Mouse (Mus musculus) E14TG2a.4 (cell line): ENCODE data around the gene Rab29.

Source experiments
- H3K27me3 ChIP-seq: 2 replicates; pipeline ENCODE4 v1.6.1; 2014; ENCODE audit warnings: low read length, control low read depth; ENCODE audit not compliant: insufficient read depth
- H3K36me3 ChIP-seq: 2 replicates; pipeline ENCODE4 v1.6.1; 2014; ENCODE audit warnings: low read length, control low read depth; ENCODE audit not compliant: insufficient read depth
- H3K4me1 ChIP-seq: replicated peaks from 2 replicates; pipeline ENCODE4 v1.6.1; 2014; ENCODE audit warnings: low read depth, low read length, control low read depth
- H3K4me3 ChIP-seq: replicated peaks from 2 replicates; pipeline ENCODE4 v1.5.1; 2014; ENCODE audit warnings: mild to moderate bottlenecking, low read length
- H3K9me3 ChIP-seq: 2 replicates; pipeline ENCODE4 v1.6.1; 2014; ENCODE audit warnings: low read length, control low read depth
- CTCF ChIP-seq: conservative IDR thresholded peaks from 2 replicates; pipeline ENCODE4 v1.5.1; 2014; ENCODE audit warnings: low read length
- NANOG ChIP-seq: IDR thresholded peaks from 2 replicates; pipeline ENCODE4 v1.6.1; 2014; ENCODE audit warnings: borderline replicate concordance, low read length, mixed read lengths
- POU5F1 ChIP-seq: IDR thresholded peaks from 2 replicates; pipeline ENCODE4 v1.6.1; 2014; ENCODE audit warnings: low read length, borderline replicate concordance

Gene Rab29

DNA sequence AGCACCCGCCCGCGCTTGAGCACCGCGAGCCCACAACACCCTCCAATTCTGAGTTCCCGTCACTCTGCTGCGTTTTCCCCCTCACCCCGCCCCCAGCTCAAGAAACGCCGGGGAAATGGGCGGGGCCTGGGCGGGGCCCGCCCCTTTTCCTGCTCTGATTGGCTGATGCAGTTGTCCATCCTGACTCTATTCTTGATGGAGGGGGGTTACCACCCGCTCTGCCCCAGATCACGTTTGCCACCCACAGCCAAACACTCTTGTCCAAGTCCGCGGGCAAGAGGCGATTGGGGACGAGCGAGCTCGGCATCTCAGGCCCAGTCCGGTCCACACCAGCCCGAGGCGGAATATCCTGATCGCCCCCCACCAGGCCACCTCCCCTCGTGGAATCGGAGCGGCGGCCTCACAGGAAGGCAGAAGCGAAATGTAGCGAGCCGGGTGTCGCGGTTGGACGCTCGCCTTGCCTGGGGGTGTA lies 39.2 kb upstream of the Rab29 start:
- Histone ChIP-seq H3K9me3 (no peaks in the 10 kb centered on the region), H3K36me3 (peaks cover 37% of the 10 kb centered on the region), H3K4me1 (peaks cover 84% of the 10 kb centered on the region), H3K4me3 (peak overlapping the region; percentile 96), H3K27me3 (no peaks in the 10 kb centered on the region)
- TF ChIP-seq NANOG (no peak), CTCF (no peak), POU5F1 (no peak)

DNA sequence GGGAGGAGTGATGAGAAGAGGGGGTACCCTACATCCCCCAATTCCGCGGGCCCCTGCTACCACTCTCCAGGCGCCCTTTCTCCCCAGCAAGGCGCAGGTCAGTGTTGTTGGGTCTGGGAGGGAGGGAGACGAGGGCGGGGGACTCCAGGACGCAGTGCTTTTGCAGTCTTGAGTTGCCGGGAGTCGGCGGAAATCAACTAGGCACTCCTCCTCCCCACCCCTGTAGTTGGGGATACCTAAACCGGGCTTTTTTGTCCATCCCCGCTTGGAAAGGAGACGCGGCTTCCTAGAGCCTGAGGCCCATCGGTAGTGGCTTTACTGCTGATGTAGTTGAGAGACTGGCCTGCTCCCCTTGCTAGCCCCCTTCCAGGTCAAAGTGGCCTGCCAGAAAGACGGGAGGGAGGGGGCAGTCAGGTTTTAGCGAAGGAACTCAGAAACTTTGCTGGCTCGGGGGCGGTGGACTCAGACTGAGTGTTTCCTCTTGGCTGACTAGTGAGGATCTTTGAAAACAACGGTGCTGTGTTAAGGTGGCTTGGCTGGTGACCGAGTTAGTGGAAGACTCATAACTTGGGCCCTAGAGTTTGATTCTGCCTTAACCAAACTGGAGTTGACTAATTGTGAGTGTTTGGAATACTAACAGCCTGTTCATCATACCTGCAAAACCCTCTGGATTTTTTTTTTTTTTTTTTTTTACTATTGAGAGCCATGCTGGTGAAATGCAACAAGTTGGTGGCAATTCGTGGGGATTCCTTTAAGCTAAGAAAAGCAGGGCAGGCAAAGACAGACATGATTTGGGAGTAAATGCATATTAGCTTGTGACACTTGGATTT lies 38.5 kb upstream of the Rab29 start:
- TF ChIP-seq NANOG (no peak), CTCF (no peak)
- peak overlapping the region; percentile 96 for H3K4me3 ChIP-seq
- peaks cover 43% of the 10 kb centered on the region for H3K36me3 ChIP-seq
- peaks cover 83% of the 10 kb centered on the region for H3K4me1 ChIP-seq
- H3K27me3 ChIP-seq = no peaks in the 10 kb centered on the region
- no peaks in the 10 kb centered on the region for H3K9me3 ChIP-seq

DNA sequence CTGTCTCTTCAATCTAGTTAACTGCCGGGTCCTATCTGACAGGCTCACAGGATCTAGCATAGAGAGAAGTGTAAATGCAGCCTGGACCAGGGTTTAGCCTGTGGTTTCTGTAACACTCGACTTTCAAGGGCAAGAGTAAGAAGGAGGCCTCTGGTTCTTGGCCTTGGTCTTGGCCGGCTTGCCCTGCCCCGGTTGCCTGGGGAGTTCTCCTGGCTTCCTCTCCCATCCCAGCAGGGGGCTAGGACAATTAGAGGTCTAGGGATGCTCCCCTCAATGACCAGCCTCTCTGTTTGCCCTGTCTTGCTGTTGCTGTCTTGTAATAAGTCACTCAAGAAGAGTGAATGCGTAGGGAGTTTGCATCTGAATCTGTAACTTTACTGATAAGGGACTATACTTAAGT lies 37.7 kb upstream of the Rab29 start:
- Histone ChIP-seq H3K9me3 (no peaks in the 10 kb centered on the region), H3K4me1 (peaks cover 83% of the 10 kb centered on the region)

DNA sequence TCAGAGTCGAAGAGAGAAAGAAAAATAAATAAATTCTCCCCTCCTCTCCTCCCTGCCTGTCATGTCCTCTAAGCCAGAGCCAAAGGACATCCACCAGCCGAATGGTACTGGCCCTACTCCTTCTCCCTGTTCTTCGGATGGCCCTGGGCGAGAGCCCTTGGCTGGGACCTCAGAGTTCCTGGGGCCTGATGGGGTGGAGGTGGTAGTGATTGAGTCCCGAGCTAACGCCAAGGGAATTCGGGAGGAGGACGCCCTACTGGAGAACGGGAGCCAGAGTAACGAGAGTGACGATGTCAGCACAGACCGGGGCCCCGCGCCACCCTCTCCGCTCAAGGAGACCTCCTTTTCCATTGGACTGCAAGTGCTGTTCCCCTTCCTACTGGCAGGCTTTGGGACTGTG lies 36.5 kb upstream of the Rab29 start:
- Histone ChIP-seq H3K9me3 (no peaks in the 10 kb centered on the region), H3K4me3 (0 out of 2 replicates have a peak overlapping the region, but pooled peaks have one; percentile 7), H3K27me3 (no peaks in the 10 kb centered on the region), H3K36me3 (peaks cover 64% of the 10 kb centered on the region), H3K4me1 (peaks cover 86% of the 10 kb centered on the region)
- no peak for TF ChIP-seq POU5F1
- no peak for TF ChIP-seq NANOG
- TF ChIP-seq CTCF = no peak

More for the DNA sequence above, 37.7 kb upstream of the Rab29 start:
- H3K4me3 ChIP-seq = peak overlapping the region; percentile 96
- H3K36me3 ChIP-seq = peaks cover 51% of the 10 kb centered on the region
- no peaks in the 10 kb centered on the region for H3K27me3 ChIP-seq
- TF ChIP-seq CTCF = no peak
- TF ChIP-seq POU5F1 = no peak

DNA sequence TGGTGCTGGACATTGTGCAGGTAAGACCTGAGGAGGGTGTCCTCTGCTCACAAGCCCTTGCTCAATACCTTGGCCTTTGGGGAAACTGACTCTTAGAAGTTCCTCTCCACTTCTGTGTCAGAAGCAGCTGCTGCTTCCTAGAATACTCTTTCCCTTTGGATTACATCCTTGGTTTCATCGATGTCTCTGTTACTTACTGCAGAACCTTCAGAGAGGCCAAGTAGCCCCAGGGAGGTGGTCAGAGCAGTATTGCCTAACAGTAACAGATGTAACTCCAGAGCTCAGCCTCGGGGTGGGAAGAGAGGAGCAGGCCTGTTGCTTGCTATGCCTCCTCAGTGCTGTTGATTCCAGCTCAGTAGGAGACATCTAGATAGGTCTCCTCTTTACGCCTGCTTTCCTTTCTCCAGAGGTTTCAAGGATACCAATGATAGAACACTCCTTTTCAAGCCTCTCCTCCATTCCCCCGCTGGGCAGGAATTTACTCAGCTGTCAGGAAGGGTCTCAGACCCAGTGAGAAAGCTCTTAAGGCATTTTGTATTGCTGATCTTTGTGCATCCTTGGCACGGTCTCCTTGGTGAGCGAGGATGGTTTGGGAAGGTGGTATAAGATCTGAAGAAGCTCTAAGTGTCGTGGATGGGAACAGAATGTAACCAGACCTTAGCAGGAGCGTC lies 35.9 kb upstream of the Rab29 start:
- peaks cover 85% of the 10 kb centered on the region for H3K4me1 ChIP-seq
- H3K9me3 ChIP-seq = no peaks in the 10 kb centered on the region
- TF ChIP-seq CTCF = no peak
- no peak for TF ChIP-seq POU5F1
- no peak for TF ChIP-seq NANOG
- peaks cover 69% of the 10 kb centered on the region for H3K36me3 ChIP-seq
- H3K27me3 ChIP-seq = no peaks in the 10 kb centered on the region
- 0 out of 2 replicates have a peak overlapping the region, but pooled peaks have one; percentile 7 for H3K4me3 ChIP-seq

DNA sequence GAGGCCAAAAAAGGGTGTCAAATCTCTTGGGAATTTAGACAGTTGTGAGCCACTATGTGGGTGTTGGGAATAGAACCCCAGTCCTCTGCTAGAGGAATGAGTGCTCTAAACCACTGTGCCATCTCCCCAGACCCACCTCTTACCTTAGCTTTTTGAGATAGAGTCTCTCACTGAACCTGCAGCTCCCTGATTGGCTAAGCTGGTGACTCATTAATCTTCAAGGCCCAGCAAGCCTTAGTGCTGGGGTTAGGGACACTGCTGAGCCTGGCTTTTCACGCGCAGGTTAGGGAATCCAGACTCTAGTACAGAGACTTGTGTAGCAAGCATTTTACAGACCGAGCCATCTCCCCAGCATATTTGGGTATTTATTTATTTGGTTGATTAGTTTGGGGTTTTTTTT lies 30.0 kb upstream of the Rab29 start:
- Histone ChIP-seq H3K9me3 (no peaks in the 10 kb centered on the region), H3K27me3 (no peaks in the 10 kb centered on the region), H3K36me3 (peaks cover 99% of the 10 kb centered on the region), H3K4me3 (no peak overlapping the region), H3K4me1 (peaks cover 78% of the 10 kb centered on the region)
- TF ChIP-seq POU5F1 (no peak), NANOG (no peak), CTCF (no peak)

DNA sequence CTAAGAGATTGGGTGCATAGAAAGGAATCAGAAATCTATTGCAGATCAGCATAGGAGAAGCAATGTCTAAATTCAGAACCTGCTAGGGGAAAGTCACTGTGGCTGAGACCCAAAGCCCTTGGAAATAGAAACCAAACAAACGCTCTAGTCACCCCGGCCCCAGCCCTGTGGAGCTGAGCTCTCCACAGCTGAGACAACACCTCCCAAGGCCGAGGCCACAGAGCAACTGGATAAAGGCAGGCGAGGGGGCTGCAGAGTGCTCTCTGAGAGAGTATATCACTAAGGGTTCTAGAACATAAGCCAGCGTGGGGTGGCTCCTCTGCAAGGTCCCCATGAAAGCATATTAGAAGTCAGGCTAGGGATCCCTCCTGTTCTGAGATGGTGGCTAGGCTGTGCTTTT lies 28.5 kb upstream of the Rab29 start:
- Histone ChIP-seq H3K4me1 (peaks cover 68% of the 10 kb centered on the region), H3K27me3 (no peaks in the 10 kb centered on the region), H3K4me3 (no peak overlapping the region), H3K36me3 (peaks cover 100% of the 10 kb centered on the region), H3K9me3 (no peaks in the 10 kb centered on the region)
- no peak for TF ChIP-seq CTCF
- no peak for TF ChIP-seq POU5F1
- no peak for TF ChIP-seq NANOG

DNA sequence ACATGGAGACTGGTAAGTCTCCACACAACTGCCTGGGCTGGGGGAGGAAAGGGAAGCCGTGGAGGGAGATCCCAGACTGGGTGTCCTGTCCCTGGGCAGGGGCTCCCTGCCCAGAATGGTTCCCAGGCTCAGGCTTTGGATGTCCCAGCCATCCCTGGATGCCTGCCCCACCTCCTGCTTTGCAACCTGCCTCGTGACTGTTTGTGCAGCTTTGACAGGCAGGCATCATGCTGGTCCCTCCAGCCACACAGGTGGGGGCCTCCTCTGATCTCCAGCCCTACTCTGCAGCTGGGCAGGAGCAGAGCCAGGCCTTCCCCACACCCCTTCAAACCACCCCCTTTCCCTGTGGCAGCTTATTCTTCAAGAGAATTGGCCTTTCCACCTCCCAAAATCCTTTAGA lies 27.7 kb upstream of the Rab29 start:
- H3K4me3 ChIP-seq = no peak overlapping the region
- H3K36me3 ChIP-seq = peaks cover 100% of the 10 kb centered on the region
- no peaks in the 10 kb centered on the region for H3K9me3 ChIP-seq
- H3K27me3 ChIP-seq = no peaks in the 10 kb centered on the region
- TF ChIP-seq CTCF (no peak), POU5F1 (no peak), NANOG (no peak)
- H3K4me1 ChIP-seq = peaks cover 66% of the 10 kb centered on the region

DNA sequence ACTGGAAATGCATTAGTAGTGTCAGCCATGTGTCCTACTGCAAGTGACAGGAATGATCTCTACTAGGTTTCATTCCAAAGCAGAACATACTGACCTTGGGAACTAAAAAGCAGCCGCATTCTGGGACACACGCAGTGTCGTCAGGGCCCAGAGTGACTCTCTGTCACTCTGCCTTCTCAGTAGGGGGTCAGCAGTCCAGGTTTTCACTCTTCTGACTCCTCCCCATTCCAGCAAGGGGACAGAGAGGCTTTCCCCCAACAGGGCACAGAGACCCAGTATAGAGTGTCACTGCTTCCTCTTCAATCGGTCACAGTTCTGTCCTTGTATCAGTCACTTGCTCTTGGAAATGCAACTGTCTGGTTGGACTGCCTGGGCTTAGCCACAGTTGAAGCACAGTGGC lies 24.8 kb upstream of the Rab29 start:
- Histone ChIP-seq H3K36me3 (peaks cover 100% of the 10 kb centered on the region), H3K9me3 (no peaks in the 10 kb centered on the region), H3K4me3 (no peak overlapping the region), H3K4me1 (peaks cover 58% of the 10 kb centered on the region), H3K27me3 (no peaks in the 10 kb centered on the region)
- TF ChIP-seq POU5F1 (no peak), CTCF (no peak), NANOG (no peak)
